ENCODE assay signal across 30 mouse cellular contexts in genomic region chr12:4179671-4180233, GRCm38 (mm10). TPM values are rescaled to one million over a fixed set of nuclear protein-coding genes. Genes with fewer than 3 reads are reported as not detected.
DNase-seq lines count a peak whose midpoint lies in the region; ATAC-seq lines count a peak whose summit lies in the region.
"Had no signal": no experiment of that assay in that cellular context is flagged by ENCODE, and none has a peak within 500 bp of the region (broad histone marks: within the 10 kb centered on the region; RNA-seq: fewer than 3 reads in every experiment).

No protein-coding gene starts in this region.

- H3K4me2 ChIP-seq in lung, embryonic 16.5 days (ENCODE audit: low read depth, low read length): no peak overlapping the region
- H3K4me2 ChIP-seq in midbrain, embryonic 15.5 days: no peak overlapping the region
- H3K4me2 ChIP-seq: heart, embryonic 12.5 days; hindbrain, embryonic 15.5 days; limb, embryonic 15.5 days; liver, embryonic 13.5 days; lung, embryonic 14.5 days; midbrain, embryonic 12.5 days; stomach, embryonic 15.5 days had no signal

- no peaks in the 10 kb centered on the region for H3K9me3 ChIP-seq in lung, embryonic 16.5 days (ENCODE audit: control insufficient read depth, low read length)
- no peaks in the 10 kb centered on the region for H3K9me3 ChIP-seq in midbrain, embryonic 15.5 days
- H3K9me3 ChIP-seq: G1E; heart, embryonic 12.5 days; hindbrain, embryonic 10.5 days; hindbrain, embryonic 15.5 days; limb, embryonic 10.5 days; limb, embryonic 15.5 days; liver, embryonic 13.5 days; megakaryocyte, embryonic 14.5 days; midbrain, embryonic 12.5 days; stomach, embryonic 15.5 days had no signal

- H3K36me3 ChIP-seq in lung, embryonic 16.5 days (ENCODE audit: control insufficient read depth, insufficient read depth, low read length): no peaks in the 10 kb centered on the region
- H3K36me3 ChIP-seq in midbrain, embryonic 15.5 days (replicated peaks): no peaks in the 10 kb centered on the region
- H3K36me3 ChIP-seq: G1E; hindbrain, embryonic 15.5 days; liver, embryonic 13.5 days; midbrain, embryonic 12.5 days; stomach, embryonic 15.5 days had no signal

- no peaks in the 10 kb centered on the region for H3K27me3 ChIP-seq in lung, embryonic 16.5 days (ENCODE audit: control insufficient read depth, insufficient read depth, low read depth, low read length)
- H3K27me3 ChIP-seq in midbrain, embryonic 15.5 days (replicated peaks): no peaks in the 10 kb centered on the region
- H3K27me3 ChIP-seq: heart, embryonic 12.5 days; hindbrain, embryonic 15.5 days; limb, embryonic 15.5 days; liver, embryonic 13.5 days; midbrain, embryonic 12.5 days; stomach, embryonic 15.5 days had no signal

- no peak overlapping the region for H3K27ac ChIP-seq in lung, embryonic 16.5 days (ENCODE audit: low read length)
- H3K27ac ChIP-seq in midbrain, embryonic 15.5 days: no peak overlapping the region
- H3K27ac ChIP-seq: hindbrain, embryonic 10.5 days; hindbrain, embryonic 15.5 days; limb, embryonic 10.5 days; limb, embryonic 15.5 days; liver, embryonic 13.5 days; midbrain, embryonic 12.5 days; stomach, embryonic 15.5 days had no signal

- peaks cover 9% of the 10 kb centered on the region for H3K4me1 ChIP-seq in lung, embryonic 16.5 days (replicated peaks; ENCODE audit: control insufficient read depth, insufficient read depth, low read length)
- no peaks in the 10 kb centered on the region; the same call in 1 of the 2 replicates for H3K4me1 ChIP-seq in midbrain, embryonic 15.5 days
- H3K4me1 ChIP-seq: heart, embryonic 12.5 days; hindbrain, embryonic 15.5 days; liver, embryonic 13.5 days had no signal

- 73% methylated on average over 6 of the region's 6 CpGs for WGBS in lung, embryonic 16.5 days
- 84% methylated on average over 6 of the region's 6 CpGs for WGBS in midbrain, embryonic 15.5 days

- H3K4me3 ChIP-seq in lung, embryonic 16.5 days (ENCODE audit: low read length): no peak overlapping the region
- no peak overlapping the region for H3K4me3 ChIP-seq in midbrain, embryonic 15.5 days
- H3K4me3 ChIP-seq: erythroblast, embryonic 14.5 days; heart, embryonic 12.5 days; hindbrain, embryonic 10.5 days; hindbrain, embryonic 15.5 days; limb, embryonic 10.5 days; limb, embryonic 15.5 days; liver, embryonic 13.5 days; megakaryocyte, embryonic 14.5 days; midbrain, embryonic 12.5 days; stomach, embryonic 15.5 days had no signal

- no peak overlapping the region for H3K9ac ChIP-seq in lung, embryonic 16.5 days (ENCODE audit: low read length)
- no peak overlapping the region for H3K9ac ChIP-seq in midbrain, embryonic 15.5 days
- H3K9ac ChIP-seq: forebrain, postnatal 0 days; heart, embryonic 12.5 days; hindbrain, embryonic 15.5 days; limb, embryonic 15.5 days; liver, embryonic 13.5 days; lung, embryonic 14.5 days; midbrain, embryonic 12.5 days; stomach, embryonic 15.5 days had no signal

- ATAC-seq in lung, embryonic 16.5 days (ENCODE audit: low read depth): 0 out of 2 replicates have a peak, but pooled peaks have one; percentile 15
- ATAC-seq in granulocyte monocyte progenitor cell, adult 5-6 weeks (replicated peaks; ENCODE audit: poor library complexity, severe bottlenecking): peak; percentile 85
- ATAC-seq in midbrain, embryonic 15.5 days (replicated peaks): no peak
- ATAC-seq: inflammation-experienced regulatory T-cells, adult 6 months had no signal

- DNase-seq in adrenal gland, postnatal 10 days: peak; percentile 37
- DNase-seq in adrenal gland, postnatal 4 days (ENCODE audit: low spot score in 2 of 2): no peak
- DNase-seq in lung, postnatal 25 days (ENCODE audit: low spot score): no peak
- DNase-seq in ES-CJ7 (ENCODE audit: low read depth, low spot score): peak; percentile 83
- DNase-seq in thymus, postnatal 10 days (ENCODE audit: low spot score in 2 of 2): no peak
- DNase-seq: adrenal gland, adult 8-10 months; cerebellum, adult 2 months; cerebellum, postnatal 14 days; forebrain, postnatal 0 days; gastrocnemius, postnatal 10 days; kidney, adult 11 months; kidney, postnatal 14 days; layer of hippocampus, adult 9-11 months; liver, embryonic 13.5 days; lung, embryonic 14.5 days; thymus, postnatal 14 days had no signal

RNA-seq across cellular contexts. Expression of gene Adcy3, which starts 46.8 kb away (rescaled TPM):
- total RNA-seq in adrenal gland, postnatal 10 days (2021): 10 to 100 TPM; 28.1 to 37.2 TPM
- 10 to 100 TPM; 25.8 to 26.8 TPM for total RNA-seq in adrenal gland, postnatal 4 days (2021)
- polyA plus RNA-seq in lung, embryonic 16.5 days (2015; fragmentation: Nextera tagmentation; extraction: Ambion mirVana): 11.0 and 11.6 TPM in 2 replicates
- total RNA-seq in granulocyte monocyte progenitor cell, adult 5-6 weeks (2014; fragmentation: Nextera tagmentation): 2.2 and 3.6 TPM in 2 replicates
- 2.3 and 2.7 TPM in 2 replicates for total RNA-seq in granulocyte monocyte progenitor cell, adult 5-6 weeks (2017)
- polyA plus RNA-seq in midbrain, embryonic 15.5 days (2015; fragmentation: Nextera tagmentation; extraction: Ambion mirVana): 13.5 and 14.7 TPM in 2 replicates
- polyA plus RNA-seq: G1E had no signal

RNA-seq across cellular contexts. Expression of gene Ptrhd1, which starts 54.1 kb away (rescaled TPM):
- total RNA-seq in adrenal gland, postnatal 10 days (2021): 1 to 10 TPM; 6.4 to 7.0 TPM
- total RNA-seq in adrenal gland, postnatal 4 days (2021): 1 to 10 TPM; 6.7 to 7.4 TPM
- polyA plus RNA-seq in lung, embryonic 16.5 days (2015; fragmentation: Nextera tagmentation; extraction: Ambion mirVana): 5.8 and 6.0 TPM in 2 replicates
- total RNA-seq in granulocyte monocyte progenitor cell, adult 5-6 weeks (2014; fragmentation: Nextera tagmentation): 7.1 and 7.3 TPM in 2 replicates
- total RNA-seq in granulocyte monocyte progenitor cell, adult 5-6 weeks (2017): 5.1 and 5.4 TPM in 2 replicates
- 4.7 and 5.1 TPM in 2 replicates for polyA plus RNA-seq in midbrain, embryonic 15.5 days (2015; fragmentation: Nextera tagmentation; extraction: Ambion mirVana)

RNA-seq across cellular contexts. Expression of gene Cenpo, which starts 54.3 kb away (rescaled TPM):
- 10 to 100 TPM in 1 of 2 experiments, 1 to 10 TPM in 1; 9.0 to 10.8 TPM for total RNA-seq in adrenal gland, postnatal 10 days (2021)
- total RNA-seq in adrenal gland, postnatal 4 days (2021): 10 to 100 TPM; 16.4 to 19.2 TPM
- 18.4 and 18.5 TPM in 2 replicates for polyA plus RNA-seq in lung, embryonic 16.5 days (2015; fragmentation: Nextera tagmentation; extraction: Ambion mirVana)
- total RNA-seq in granulocyte monocyte progenitor cell, adult 5-6 weeks (2014; fragmentation: Nextera tagmentation): 19.7 and 25.9 TPM in 2 replicates
- total RNA-seq in granulocyte monocyte progenitor cell, adult 5-6 weeks (2017): 41.1 and 51.9 TPM in 2 replicates
- polyA plus RNA-seq in midbrain, embryonic 15.5 days (2015; fragmentation: Nextera tagmentation; extraction: Ambion mirVana): 8.3 and 9.1 TPM in 2 replicates

Comparison
In these comparisons a context has a peak if more than half of its experiments do, and no peak if none do; other contexts are left out.
1. DNase-seq: peak in adrenal gland, postnatal 10 days (single experiment) and ES-CJ7 (single experiment); none in adrenal gland, postnatal 4 days (0 of 2), lung, postnatal 25 days (single experiment) and thymus, postnatal 10 days (0 of 2).
2. RNA of gene Adcy3, which starts 46.8 kb away (total RNA-seq): 28.1 to 37.2 TPM in adrenal gland, postnatal 10 days and 25.8 to 26.8 TPM in adrenal gland, postnatal 4 days; 2.2 to 3.6 TPM in granulocyte monocyte progenitor cell, adult 5-6 weeks; every median in the first group is over 4 times any median in the second.